Mouse (Mus musculus): ENCODE measurements around the gene Usp12. TPM values are rescaled to one million over a fixed set of nuclear protein-coding genes. Genes with fewer than 3 reads are reported as not detected.

Gene Usp12
- polyA plus RNA-seq, 1 experiment from 2014 or later = 10.4 TPM

DNA sequence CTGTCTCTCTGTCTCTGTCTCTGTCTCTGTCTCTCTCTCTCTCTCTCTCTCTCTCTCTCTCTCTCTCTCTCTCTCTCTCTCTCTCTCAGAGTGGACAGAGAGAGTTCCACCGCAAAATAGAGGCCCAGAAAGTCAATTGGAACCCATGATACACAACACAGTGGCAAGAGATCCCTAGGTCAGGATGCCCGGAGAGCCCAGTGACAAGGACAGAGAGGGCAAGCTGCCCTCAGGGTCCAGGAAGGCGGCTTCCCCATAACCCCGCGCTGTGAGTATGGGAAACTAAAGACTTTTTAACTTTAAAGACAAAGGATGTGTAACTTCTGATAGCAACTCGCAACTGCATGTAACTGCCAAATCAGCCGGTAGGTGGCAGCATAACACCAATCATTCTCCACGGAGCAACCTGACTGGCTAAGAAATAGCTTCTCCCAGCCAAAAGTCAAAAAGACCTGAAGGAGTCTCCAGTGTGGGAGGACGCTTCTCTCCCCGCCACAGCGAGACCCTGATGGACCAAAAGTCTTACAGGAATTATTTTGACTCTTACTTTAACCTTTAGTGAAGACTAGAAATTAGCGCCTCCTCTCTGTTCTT lies 88.9 kb downstream of the Usp12 start:
- no peak overlapping the region for H3K27ac ChIP-seq (replicated peaks)
- peak; percentile 30; the same call in 1 of the 2 replicates for ATAC-seq (ENCODE audit: low FRiP score, low TSS enrichment)
- peak; percentile 91 for TF ChIP-seq CTCF (IDR thresholded peaks at IDR 0.05; ENCODE audit: low read depth)
- no peak for TF ChIP-seq EP300 (optimal IDR thresholded peaks at IDR 0.05)
- H3K27me3 ChIP-seq (ENCODE audit: control insufficient read depth, insufficient read depth, low read length) = no peaks in the 10 kb centered on the region
- H3K4me3 ChIP-seq (ENCODE audit: low read depth, low read length) = no peak overlapping the region
- WGBS = 11% methylated on average over 12 of the region's 12 CpGs
- H3K36me3 ChIP-seq (ENCODE audit: control insufficient read depth, insufficient read depth, low read length) = no peaks in the 10 kb centered on the region
- H3K9me3 ChIP-seq (ENCODE audit: control insufficient read depth, low read length) = no peaks in the 10 kb centered on the region
- no peak overlapping the region for H3K4me2 ChIP-seq (replicated peaks; ENCODE audit: low read depth)
- peak; percentile 90 for DNase-seq (ENCODE audit: low spot score)
- no peaks in the 10 kb centered on the region for H3K4me1 ChIP-seq (replicated peaks; ENCODE audit: control insufficient read depth, insufficient read depth)
- H3K9ac ChIP-seq (ENCODE audit: low read length) = no peak overlapping the region

DNA sequence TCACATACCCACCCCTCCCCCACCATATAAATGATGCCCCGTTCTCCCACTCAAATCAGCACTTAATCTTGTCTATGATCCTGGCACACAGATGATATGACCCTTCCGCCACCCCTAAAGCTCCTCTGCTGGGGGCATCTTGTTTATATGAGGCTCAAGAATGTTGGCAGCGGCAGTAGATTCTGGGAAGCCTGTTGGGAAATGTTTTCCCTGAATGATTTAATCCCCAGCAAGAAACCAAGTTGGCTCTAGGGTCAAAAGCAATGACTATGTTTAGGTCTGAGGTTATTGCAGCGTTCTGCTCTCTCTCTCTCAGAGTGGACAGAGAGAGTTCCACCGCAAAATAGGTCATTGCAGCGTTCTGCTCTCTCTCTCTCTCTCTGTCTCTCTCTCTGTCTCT lies 89.4 kb downstream of the Usp12 start:
- Histone ChIP-seq H3K36me3 (ENCODE audit: control insufficient read depth, insufficient read depth, low read length) (no peaks in the 10 kb centered on the region), H3K4me2 (replicated peaks; ENCODE audit: low read depth) (no peak overlapping the region), H3K27ac (replicated peaks) (no peak overlapping the region), H3K4me1 (replicated peaks; ENCODE audit: control insufficient read depth, insufficient read depth) (no peaks in the 10 kb centered on the region), H3K4me3 (ENCODE audit: low read depth, low read length) (no peak overlapping the region), H3K9me3 (ENCODE audit: control insufficient read depth, low read length) (no peaks in the 10 kb centered on the region), H3K27me3 (ENCODE audit: control insufficient read depth, insufficient read depth, low read length) (no peaks in the 10 kb centered on the region), H3K9ac (ENCODE audit: low read length) (no peak overlapping the region)
- no peak for DNase-seq (ENCODE audit: low spot score)
- TF ChIP-seq EP300 (optimal IDR thresholded peaks at IDR 0.05) (no peak), CTCF (IDR thresholded peaks at IDR 0.05; ENCODE audit: low read depth) (no peak)
- 52% methylated on average over 6 of the region's 6 CpGs for WGBS
- ATAC-seq (ENCODE audit: low FRiP score, low TSS enrichment) = no peak

DNA sequence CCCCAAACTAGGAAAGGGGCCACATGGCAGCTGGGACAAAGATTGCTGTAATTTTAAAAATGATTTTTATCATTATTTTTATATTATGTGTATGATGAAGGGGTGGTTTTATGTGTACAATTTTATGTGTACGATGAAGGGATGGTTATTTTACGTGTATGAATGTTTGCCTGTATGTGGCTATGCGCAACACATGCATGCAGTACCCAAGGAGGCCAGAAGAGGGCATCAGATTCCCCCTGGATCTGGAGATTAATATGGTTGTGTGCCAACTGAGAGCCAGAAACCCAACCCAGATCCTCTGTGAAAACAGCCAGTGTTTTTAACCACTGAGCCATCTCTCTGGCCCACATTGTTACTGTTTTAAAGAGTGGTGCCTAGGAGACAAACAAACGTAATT lies 90.6 kb downstream of the Usp12 start:
- TF ChIP-seq CTCF (IDR thresholded peaks at IDR 0.05; ENCODE audit: low read depth) (peak; percentile 54), EP300 (optimal IDR thresholded peaks at IDR 0.05) (no peak)
- WGBS = 95% methylated on average over 4 of the region's 4 CpGs
- DNase-seq (ENCODE audit: low spot score) (peak; percentile 50), ATAC-seq (ENCODE audit: low FRiP score, low TSS enrichment) (no peak)
- Histone ChIP-seq H3K9ac (ENCODE audit: low read length) (no peak overlapping the region), H3K27ac (replicated peaks) (peak overlapping the region; percentile 61; the same call in 1 of the 2 replicates), H3K9me3 (ENCODE audit: control insufficient read depth, low read length) (no peaks in the 10 kb centered on the region), H3K4me3 (ENCODE audit: low read depth, low read length) (no peak overlapping the region), H3K36me3 (ENCODE audit: control insufficient read depth, insufficient read depth, low read length) (no peaks in the 10 kb centered on the region), H3K4me2 (replicated peaks; ENCODE audit: low read depth) (no peak overlapping the region), H3K27me3 (ENCODE audit: control insufficient read depth, insufficient read depth, low read length) (no peaks in the 10 kb centered on the region), H3K4me1 (replicated peaks; ENCODE audit: control insufficient read depth, insufficient read depth) (no peaks in the 10 kb centered on the region)

DNA sequence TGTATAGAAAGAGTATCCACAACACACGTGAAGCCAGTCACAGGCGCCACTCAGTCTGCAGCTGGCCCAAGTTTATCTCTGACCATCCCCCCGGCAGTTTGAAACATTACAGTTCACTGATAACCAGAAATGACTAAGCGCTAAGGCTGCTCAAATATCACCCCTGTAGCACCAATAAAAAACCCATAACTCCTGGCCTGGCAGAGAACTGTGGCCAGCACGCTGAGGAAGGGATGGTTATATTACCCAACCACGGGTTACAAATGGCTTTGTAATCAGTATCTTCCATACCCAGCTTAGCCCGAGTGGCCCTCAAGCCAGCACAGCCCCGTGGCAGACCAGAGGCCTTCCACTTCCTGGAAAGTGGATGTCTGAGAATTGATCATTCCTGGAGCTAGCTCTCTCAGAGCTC lies 91.1 kb downstream of the Usp12 start:
- H3K4me2 ChIP-seq (replicated peaks; ENCODE audit: low read depth) = no peak overlapping the region
- peak; percentile 90 for ATAC-seq (ENCODE audit: low FRiP score, low TSS enrichment)
- H3K27ac ChIP-seq (replicated peaks) = peak overlapping the region; percentile 61; the same call in 1 of the 2 replicates
- peak; percentile 77 for DNase-seq (ENCODE audit: low spot score)
- H3K9me3 ChIP-seq (ENCODE audit: control insufficient read depth, low read length) = no peaks in the 10 kb centered on the region
- no peaks in the 10 kb centered on the region for H3K27me3 ChIP-seq (ENCODE audit: control insufficient read depth, insufficient read depth, low read length)
- no peaks in the 10 kb centered on the region for H3K36me3 ChIP-seq (ENCODE audit: control insufficient read depth, insufficient read depth, low read length)
- TF ChIP-seq EP300 (optimal IDR thresholded peaks at IDR 0.05) (no peak), CTCF (IDR thresholded peaks at IDR 0.05; ENCODE audit: low read depth) (no peak)
- WGBS = 40% methylated on average over 8 of the region's 8 CpGs
- H3K4me1 ChIP-seq (replicated peaks; ENCODE audit: control insufficient read depth, insufficient read depth) = no peaks in the 10 kb centered on the region
- H3K9ac ChIP-seq (ENCODE audit: low read length) = no peak overlapping the region
- H3K4me3 ChIP-seq (ENCODE audit: low read depth, low read length) = no peak overlapping the region

DNA sequence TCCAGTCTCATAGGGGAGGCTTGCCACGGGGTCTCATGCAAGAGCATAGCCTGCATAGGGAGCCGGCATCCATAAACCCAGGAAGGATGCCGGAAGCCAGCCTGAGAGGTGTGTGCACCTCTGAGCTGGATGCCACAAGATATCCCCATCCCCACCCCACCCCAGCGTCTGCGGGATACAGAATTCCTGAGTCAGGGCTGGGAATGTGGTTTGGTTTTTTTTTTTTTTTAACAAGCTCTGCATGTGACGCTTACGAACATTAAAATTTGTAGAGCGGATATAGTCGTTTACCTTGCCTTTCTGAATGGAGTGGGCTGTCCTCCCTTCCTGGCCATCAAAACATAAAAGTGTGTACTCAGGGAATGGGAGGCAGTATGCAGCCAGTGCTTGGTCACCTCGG lies 94.7 kb downstream of the Usp12 start:
- H3K9ac ChIP-seq (ENCODE audit: low read length) = no peak overlapping the region
- TF ChIP-seq EP300 (optimal IDR thresholded peaks at IDR 0.05) (no peak), CTCF (IDR thresholded peaks at IDR 0.05; ENCODE audit: low read depth) (no peak)
- H3K4me3 ChIP-seq (ENCODE audit: low read depth, low read length) = no peak overlapping the region
- H3K27ac ChIP-seq (replicated peaks) = no peak overlapping the region
- DNase-seq (ENCODE audit: low spot score) = no peak
- no peaks in the 10 kb centered on the region for H3K4me1 ChIP-seq (replicated peaks; ENCODE audit: control insufficient read depth, insufficient read depth)
- no peaks in the 10 kb centered on the region for H3K36me3 ChIP-seq (ENCODE audit: control insufficient read depth, insufficient read depth, low read length)
- H3K27me3 ChIP-seq (ENCODE audit: control insufficient read depth, insufficient read depth, low read length) = no peaks in the 10 kb centered on the region
- WGBS = 54% methylated on average over 10 of the region's 10 CpGs
- H3K9me3 ChIP-seq (ENCODE audit: control insufficient read depth, low read length) = no peaks in the 10 kb centered on the region
- no peak for ATAC-seq (ENCODE audit: low FRiP score, low TSS enrichment)
- no peak overlapping the region for H3K4me2 ChIP-seq (replicated peaks; ENCODE audit: low read depth)

DNA sequence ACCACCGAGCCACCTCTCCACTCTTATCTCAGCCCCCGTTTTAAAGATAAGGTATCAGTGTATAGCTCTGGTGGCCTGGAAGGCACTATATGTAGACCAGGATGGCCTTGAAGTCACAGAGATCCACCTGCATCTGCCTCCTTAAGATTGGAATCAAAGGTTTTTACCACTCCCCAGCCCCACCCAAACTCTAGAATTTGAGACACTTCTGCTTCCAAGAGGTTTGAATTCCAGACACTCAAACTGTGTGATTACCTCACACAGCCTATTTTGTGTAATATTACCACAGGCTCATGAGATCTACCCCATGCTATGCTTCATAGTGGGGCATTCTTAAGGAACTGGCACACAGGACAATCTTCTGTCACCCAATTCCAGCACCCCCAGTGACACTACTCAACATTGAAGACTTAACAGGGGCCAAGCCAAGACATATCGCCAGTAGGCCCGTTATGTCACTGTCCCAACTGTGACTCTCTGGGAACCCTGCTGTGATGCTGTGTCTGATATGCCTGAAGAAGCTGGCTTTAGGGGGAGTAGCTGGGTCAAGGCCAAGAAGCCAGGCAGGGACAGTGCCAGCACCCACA lies 95.3 kb downstream of the Usp12 start:
- Histone ChIP-seq H3K4me2 (replicated peaks; ENCODE audit: low read depth) (no peak overlapping the region), H3K36me3 (ENCODE audit: control insufficient read depth, insufficient read depth, low read length) (no peaks in the 10 kb centered on the region), H3K27ac (replicated peaks) (no peak overlapping the region), H3K4me1 (replicated peaks; ENCODE audit: control insufficient read depth, insufficient read depth) (no peaks in the 10 kb centered on the region), H3K9ac (ENCODE audit: low read length) (no peak overlapping the region), H3K9me3 (ENCODE audit: control insufficient read depth, low read length) (no peaks in the 10 kb centered on the region), H3K27me3 (ENCODE audit: control insufficient read depth, insufficient read depth, low read length) (no peaks in the 10 kb centered on the region), H3K4me3 (ENCODE audit: low read depth, low read length) (no peak overlapping the region)
- TF ChIP-seq EP300 (optimal IDR thresholded peaks at IDR 0.05) (no peak), CTCF (IDR thresholded peaks at IDR 0.05; ENCODE audit: low read depth) (no peak)
- DNase-seq (ENCODE audit: low spot score) (no peak), ATAC-seq (ENCODE audit: low FRiP score, low TSS enrichment) (no peak)
- WGBS = 78% methylated on average over 4 of the region's 4 CpGs

Data from stomach, postnatal 0 days (tissue).